Mouse (Mus musculus) neutrophil, adult 59 days (primary cell): ENCODE results near the gene Nxn. TPM values are rescaled to one million over a fixed set of nuclear protein-coding genes. Genes with fewer than 3 reads are reported as not detected.

ENCODE experiments used
- total RNA-seq, 2 experiments: library from RNA; stranded (reverse); gene quantifications; 1 replicate in 1 of 2; 2 replicates in 1 of 2; pipeline ENCODE4 v1.2.4; 2023

Gene Nxn
- total RNA-seq: 10 to 100 TPM; 20.1 to 22.9 TPM

DNA sequence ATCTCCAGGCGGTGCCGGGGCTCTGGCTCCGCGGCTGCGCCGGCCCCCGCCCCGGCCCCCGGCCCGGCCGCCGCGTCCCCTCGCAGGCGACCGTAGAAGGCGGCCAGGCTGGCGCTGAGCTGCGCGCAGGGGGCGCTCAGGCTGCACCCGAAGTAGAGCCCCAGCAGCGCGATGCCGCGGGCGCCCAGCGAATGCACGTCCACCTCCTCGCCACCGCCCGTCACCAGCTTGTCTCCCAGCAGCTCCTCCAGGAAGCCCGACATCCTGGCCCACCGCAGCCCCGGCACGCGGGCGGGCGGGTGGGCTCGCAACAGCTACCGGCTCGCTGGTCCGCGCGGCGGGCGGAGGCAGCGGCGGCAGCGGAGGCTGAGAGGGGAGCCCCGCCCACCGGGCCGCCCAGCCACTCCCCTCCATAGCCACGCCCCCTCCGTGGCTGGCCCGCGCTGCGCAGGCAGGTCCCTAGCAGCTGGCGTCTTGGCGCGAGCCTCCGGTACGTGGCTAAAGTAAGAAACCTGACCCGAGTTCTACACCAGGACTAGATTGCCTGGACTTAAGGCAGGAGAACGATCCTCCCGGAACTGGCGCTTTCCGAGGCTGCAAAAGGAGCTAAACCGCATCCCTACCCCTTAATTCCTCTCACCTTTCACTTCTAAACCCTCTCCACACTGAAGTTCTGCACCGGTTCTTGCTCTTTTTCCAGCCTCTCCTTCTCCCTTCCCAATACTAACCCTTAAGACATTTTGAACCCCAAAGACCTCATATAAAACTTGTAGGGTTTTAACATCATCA is at the start of gene Nxn:
TSS of gene Nxn (minus strand) at position 343 of the 789 bp plus-strand sequence.

DNA sequence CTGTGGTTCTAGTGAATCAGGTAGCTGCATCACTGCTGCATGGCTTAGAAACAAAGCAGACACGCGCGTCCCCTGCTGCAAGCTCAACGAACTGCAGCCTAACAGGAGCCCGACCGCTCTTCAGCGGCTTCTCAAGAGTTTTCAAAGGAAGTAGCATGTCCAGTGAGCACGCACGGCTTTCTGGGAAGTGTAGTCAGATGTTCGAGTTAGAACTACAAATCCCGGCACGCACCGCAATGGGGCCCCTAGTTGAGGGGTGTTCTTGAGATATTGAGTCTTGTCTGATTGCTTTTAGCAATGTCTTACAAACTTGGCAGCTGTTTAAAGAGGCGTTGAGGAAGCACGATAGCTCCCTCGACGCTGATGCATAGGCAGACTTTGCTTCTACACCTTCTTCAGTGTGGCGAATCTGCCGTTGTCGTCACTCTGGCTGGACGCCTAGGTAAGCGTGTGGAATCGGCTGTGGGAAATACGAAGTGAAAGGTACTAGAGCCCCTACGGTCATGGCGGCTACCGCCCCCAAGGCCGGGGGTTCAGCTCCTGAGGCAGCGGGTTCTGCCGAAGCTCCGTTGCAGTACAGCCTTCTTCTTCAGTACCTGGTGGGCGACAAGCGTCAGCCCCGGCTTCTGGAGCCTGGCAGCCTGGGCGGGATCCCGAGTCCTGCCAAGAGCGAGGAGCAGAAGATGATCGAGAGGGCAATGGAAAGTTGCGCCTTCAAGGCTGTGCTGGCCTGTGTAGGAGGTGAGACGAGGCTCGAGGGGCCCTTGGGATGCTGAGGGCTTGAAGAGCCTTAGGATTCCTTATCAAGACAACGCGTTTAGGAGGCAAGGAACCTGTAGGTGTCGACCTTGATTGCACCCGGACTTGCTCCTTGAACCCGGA is 8.0 kb upstream of the Nxn start, which contains the start of gene Timm22:
TSS of gene Timm22 (plus strand) at position 251 of the 882 bp plus-strand sequence.

DNA sequence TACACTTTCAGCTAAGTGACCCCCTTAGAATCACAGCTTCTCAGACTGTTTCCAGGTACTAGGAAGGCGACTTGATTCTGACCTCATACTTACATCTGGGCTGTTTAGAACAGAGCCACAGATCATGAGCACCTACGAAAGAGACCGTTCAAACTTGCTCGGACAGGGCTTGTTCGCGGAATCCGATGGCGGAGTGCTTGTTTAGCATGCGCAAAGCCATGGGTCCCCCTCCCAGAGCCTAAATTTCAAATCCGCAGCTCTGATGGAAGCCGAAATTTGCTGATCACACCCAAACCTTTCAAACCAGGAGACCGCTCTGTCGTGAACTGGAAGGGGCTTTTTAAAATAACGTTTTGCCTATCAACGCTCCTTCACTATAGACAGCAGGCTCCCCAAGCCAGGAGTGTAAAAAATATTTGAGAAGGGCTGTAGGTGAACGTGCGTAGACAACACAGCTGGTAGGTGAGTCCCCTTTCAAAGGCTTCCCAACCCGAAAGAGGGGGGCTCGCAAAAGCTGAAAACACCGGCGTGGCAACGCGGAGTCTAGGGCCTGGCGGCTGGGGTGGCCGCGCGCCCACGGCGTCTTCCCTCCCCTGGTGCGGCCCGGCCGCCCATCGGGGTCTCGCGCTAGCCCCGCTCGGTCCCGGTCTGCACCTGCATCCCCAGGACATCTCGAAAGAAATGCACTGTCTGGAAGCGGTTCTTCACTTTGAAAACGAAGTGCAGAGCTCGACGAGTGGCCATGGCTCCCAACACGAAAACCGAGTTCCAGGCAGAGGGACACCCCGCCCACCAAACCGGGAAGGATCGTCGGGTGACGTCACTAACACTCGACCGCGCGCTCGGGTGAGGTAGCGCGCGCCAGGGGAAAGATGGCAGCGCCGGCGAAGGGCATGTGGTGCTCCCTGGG is 155.8 kb downstream of the Nxn start, which contains the start of the genes Mrm3 and Glod4:
TSS of gene Mrm3 (plus strand) at position 815 of the 910 bp plus-strand sequence.
TSS of gene Glod4 (minus strand) at position 825 of the 910 bp plus-strand sequence.

DNA sequence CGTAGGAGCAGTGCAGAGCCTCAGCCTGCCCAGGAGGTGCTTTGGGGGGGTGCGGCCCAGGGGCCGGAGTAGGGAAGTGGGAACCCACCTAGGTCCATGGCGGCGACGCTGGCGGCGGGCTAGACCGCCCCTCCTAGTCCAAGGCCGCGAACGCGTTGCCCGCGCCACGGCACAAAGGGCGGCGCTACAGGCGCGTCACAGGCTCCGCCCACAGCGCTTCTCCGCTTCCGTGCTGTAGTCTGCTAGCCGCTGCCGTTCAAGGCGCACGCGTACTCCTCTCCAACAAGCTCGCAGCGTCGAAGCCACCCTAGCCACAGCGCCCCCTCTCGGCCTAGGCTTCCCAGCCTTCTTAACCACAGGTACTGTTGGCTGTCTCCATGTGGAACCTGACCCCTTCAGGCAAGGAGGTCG is 181.5 kb downstream of the Nxn start, which contains the start of the genes Dbil5 and Gemin4:
TSS of gene Dbil5 (plus strand) at position 219 of the 411 bp plus-strand sequence.
TSS of gene Gemin4 (minus strand) at position 275 of the 411 bp plus-strand sequence.

Other genes starting within 250 kb of the Nxn start
- 10 to 100 TPM; 39.2 to 41.0 TPM for gene Vps53, start 219.5 kb downstream of the Nxn start, total RNA-seq
- 1 to 10 TPM; 1.1 to 1.2 TPM for gene Fam57a, start 219.5 kb downstream of the Nxn start, total RNA-seq
- under 1 TPM in 1 of 2 experiments, not detected in 1; 0.97 TPM for gene Dbil5, start 181.5 kb downstream of the Nxn start, total RNA-seq
- 1 to 10 TPM in 1 of 2 experiments, not detected in 1; 1.1 TPM for gene Gemin4, start 181.5 kb downstream of the Nxn start, total RNA-seq
- gene Mrm3, start 155.4 kb downstream of the Nxn start, total RNA-seq: 1 to 10 TPM; 2.4 to 4.6 TPM
- gene Glod4, start 155.4 kb downstream of the Nxn start, total RNA-seq: 10 to 100 TPM; 27.9 to 28.0 TPM
- gene Timm22, start 7.8 kb upstream of the Nxn start, total RNA-seq: 10 to 100 TPM in 1 of 2 experiments, 1 to 10 TPM in 1; 9.3 to 11.9 TPM
- gene Abr, start 223.2 kb upstream of the Nxn start, total RNA-seq: 100 to 1,000 TPM; 106 to 116 TPM